In genomic region chr19:55256156-55256555, GRCm38 (mm10) we compare ENCODE assay signal across 18 mouse cellular contexts. TPM values are rescaled to one million over a fixed set of nuclear protein-coding genes. Genes with fewer than 3 reads are reported as not detected.
DNase-seq lines count a peak whose midpoint lies in the region; ATAC-seq and TF ChIP-seq lines count a peak whose summit lies in the region.
"Had no signal": no experiment of that assay in that cellular context is flagged by ENCODE, and none has a peak within 500 bp of the region (broad histone marks: within the 10 kb centered on the region; RNA-seq: fewer than 3 reads in every experiment).

No protein-coding gene starts in this region.

- no peak overlapping the region for H3K27ac ChIP-seq in forebrain, embryonic 11.5 days (ENCODE audit: low read depth, low read length)
- no peak overlapping the region for H3K27ac ChIP-seq in forebrain, embryonic 14.5 days (ENCODE audit: low read depth, low read length)
- no peak overlapping the region; the same call in 1 of the 2 replicates for H3K27ac ChIP-seq in liver, adult 2 months (replicated peaks; ENCODE audit: insufficient read depth, low read depth, low read length)
- no peak overlapping the region; the same call in 1 of the 2 replicates for H3K27ac ChIP-seq in intestine, embryonic 15.5 days
- peak overlapping the region; percentile 6; the same call in 1 of the 2 replicates for H3K27ac ChIP-seq in liver, embryonic 15.5 days (replicated peaks)
- no peak overlapping the region for H3K27ac ChIP-seq in midbrain, embryonic 13.5 days
- H3K27ac ChIP-seq: gastrocnemius, adult 2 months; heart, adult 2 months; limb, embryonic 13.5 days; macrophage had no signal

- WGBS in forebrain, embryonic 11.5 days: 84% methylated on average over 9 of the region's 9 CpGs
- WGBS in forebrain, embryonic 14.5 days: 77% methylated on average over 9 of the region's 9 CpGs
- WGBS in liver, adult 2 months: 32% methylated on average over 9 of the region's 9 CpGs
- WGBS in intestine, embryonic 15.5 days: 64% methylated on average over 9 of the region's 9 CpGs
- 67% methylated on average over 9 of the region's 9 CpGs for WGBS in liver, embryonic 15.5 days (ENCODE audit: insufficient replicate concordance)
- 82% methylated on average over 9 of the region's 9 CpGs for WGBS in midbrain, embryonic 13.5 days

- no peak overlapping the region for H3K4me3 ChIP-seq in forebrain, embryonic 11.5 days (ENCODE audit: low read depth, low read length)
- no peak overlapping the region for H3K4me3 ChIP-seq in forebrain, embryonic 14.5 days (ENCODE audit: low read depth, low read length)
- H3K4me3 ChIP-seq in liver, adult 2 months (ENCODE audit: insufficient read depth, low read depth, low read length): no peak overlapping the region
- no peak overlapping the region for H3K4me3 ChIP-seq in intestine, embryonic 15.5 days (replicated peaks)
- H3K4me3 ChIP-seq in liver, embryonic 15.5 days (replicated peaks): no peak overlapping the region
- H3K4me3 ChIP-seq in midbrain, embryonic 13.5 days (replicated peaks): no peak overlapping the region
- H3K4me3 ChIP-seq: gastrocnemius, adult 2 months; heart, adult 2 months; limb, embryonic 13.5 days had no signal

- no peak overlapping the region for H3K4me2 ChIP-seq in forebrain, embryonic 11.5 days (ENCODE audit: low read depth, low read length, severe bottlenecking)
- no peak overlapping the region for H3K4me2 ChIP-seq in forebrain, embryonic 14.5 days (ENCODE audit: low read length)
- H3K4me2 ChIP-seq in intestine, embryonic 15.5 days (replicated peaks): peak overlapping the region; percentile 24; the same call in 1 of the 2 replicates
- H3K4me2 ChIP-seq in liver, embryonic 15.5 days: no peak overlapping the region
- no peak overlapping the region for H3K4me2 ChIP-seq in midbrain, embryonic 13.5 days (replicated peaks)
- H3K4me2 ChIP-seq: limb, embryonic 13.5 days had no signal

- H3K9ac ChIP-seq in forebrain, embryonic 11.5 days (ENCODE audit: low read length): no peak overlapping the region
- H3K9ac ChIP-seq in forebrain, embryonic 14.5 days (ENCODE audit: low read length): no peak overlapping the region
- H3K9ac ChIP-seq in liver, adult 2 months (ENCODE audit: low read depth, low read length): peak overlapping the region; percentile 10; the same call in 1 of the 2 replicates
- no peak overlapping the region for H3K9ac ChIP-seq in intestine, embryonic 15.5 days
- H3K9ac ChIP-seq in liver, embryonic 15.5 days: no peak overlapping the region
- no peak overlapping the region for H3K9ac ChIP-seq in midbrain, embryonic 13.5 days (replicated peaks)
- H3K9ac ChIP-seq: limb, embryonic 13.5 days had no signal

- H3K9me3 ChIP-seq in forebrain, embryonic 11.5 days (ENCODE audit: control insufficient read depth, low read length): no peaks in the 10 kb centered on the region
- no peaks in the 10 kb centered on the region for H3K9me3 ChIP-seq in forebrain, embryonic 14.5 days (replicated peaks; ENCODE audit: control insufficient read depth, low read length)
- no peaks in the 10 kb centered on the region for H3K9me3 ChIP-seq in intestine, embryonic 15.5 days
- no peaks in the 10 kb centered on the region for H3K9me3 ChIP-seq in liver, embryonic 15.5 days (replicated peaks)
- H3K9me3 ChIP-seq in midbrain, embryonic 13.5 days: no peaks in the 10 kb centered on the region
- H3K9me3 ChIP-seq: G1E; limb, embryonic 13.5 days had no signal

- peak; percentile 37 for DNase-seq in forebrain, embryonic 11.5 days (ENCODE audit: low spot score)
- DNase-seq in forebrain, embryonic 14.5 days (ENCODE audit: low spot score): no peak
- no peak for DNase-seq in liver, adult 2 months (ENCODE audit: extremely low read depth, low read depth, low spot score)
- no peak for DNase-seq in liver
- DNase-seq: cerebellum, adult 2 months; embryo, embryonic 11 days; gastrocnemius, adult 2 months; heart, adult 2 months; heart, postnatal 14 days; kidney, postnatal 25 days; thymus, adult 18-20 months had no signal

- H3K79me2 ChIP-seq in liver, adult 2 months (ENCODE audit: control insufficient read depth, insufficient read depth, low read length): peaks cover 23% of the 10 kb centered on the region

- H3K36me3 ChIP-seq in forebrain, embryonic 11.5 days (ENCODE audit: control insufficient read depth, insufficient read depth, low read length): no peaks in the 10 kb centered on the region
- no peaks in the 10 kb centered on the region for H3K36me3 ChIP-seq in forebrain, embryonic 14.5 days (ENCODE audit: control insufficient read depth, insufficient read depth, low read length)
- H3K36me3 ChIP-seq in liver, adult 2 months (ENCODE audit: control insufficient read depth, insufficient read depth, low read length): no peaks in the 10 kb centered on the region
- H3K36me3 ChIP-seq in intestine, embryonic 15.5 days: no peaks in the 10 kb centered on the region
- H3K36me3 ChIP-seq in liver, embryonic 15.5 days (replicated peaks): peaks cover 8% of the 10 kb centered on the region; the same call in 1 of the 2 replicates
- no peaks in the 10 kb centered on the region for H3K36me3 ChIP-seq in midbrain, embryonic 13.5 days
- H3K36me3 ChIP-seq: limb, embryonic 13.5 days had no signal

- peaks cover 5% of the 10 kb centered on the region; the same call in 1 of the 2 replicates for H3K4me1 ChIP-seq in forebrain, embryonic 11.5 days (replicated peaks; ENCODE audit: control insufficient read depth, insufficient read depth, low read length)
- peaks cover 3% of the 10 kb centered on the region for H3K4me1 ChIP-seq in forebrain, embryonic 14.5 days (ENCODE audit: control insufficient read depth, insufficient read depth, low read length)
- H3K4me1 ChIP-seq in liver, adult 2 months (ENCODE audit: control insufficient read depth, insufficient read depth, low read length): peaks cover 40% of the 10 kb centered on the region
- H3K4me1 ChIP-seq in intestine, embryonic 15.5 days (replicated peaks): peaks cover 10% of the 10 kb centered on the region; the same call in 1 of the 2 replicates
- H3K4me1 ChIP-seq in liver, embryonic 15.5 days (replicated peaks): peaks cover 78% of the 10 kb centered on the region
- peaks cover 17% of the 10 kb centered on the region for H3K4me1 ChIP-seq in midbrain, embryonic 13.5 days (replicated peaks)

- no peak for ATAC-seq in forebrain, embryonic 11.5 days (replicated peaks; ENCODE audit: low FRiP score)
- no peak for ATAC-seq in forebrain, embryonic 14.5 days
- no peak for ATAC-seq in intestine, embryonic 15.5 days
- ATAC-seq in liver, embryonic 15.5 days (ENCODE audit: insufficient read depth): no peak
- ATAC-seq in midbrain, embryonic 13.5 days: no peak
- ATAC-seq in erythroid progenitor cell, adult 5-6 weeks (replicated peaks; ENCODE audit: low FRiP score, poor library complexity, severe bottlenecking): no peak

- no peak for TF ChIP-seq POLR2A in liver, adult 2 months (IDR thresholded peaks at IDR 0.05; ENCODE audit: extremely low read depth, insufficient read depth, low read length)

- TF ChIP-seq CTCF in liver, adult 2 months (IDR thresholded peaks at IDR 0.05; ENCODE audit: low read depth, low read length): no peak

- no peaks in the 10 kb centered on the region for H3K27me3 ChIP-seq in forebrain, embryonic 11.5 days (ENCODE audit: control insufficient read depth, insufficient read depth, low read length)
- no peaks in the 10 kb centered on the region for H3K27me3 ChIP-seq in forebrain, embryonic 14.5 days (replicated peaks; ENCODE audit: control insufficient read depth, insufficient read depth, low read length)
- no peaks in the 10 kb centered on the region for H3K27me3 ChIP-seq in liver, adult 2 months (ENCODE audit: control insufficient read depth, insufficient read depth, low read length)
- H3K27me3 ChIP-seq in intestine, embryonic 15.5 days (replicated peaks): no peaks in the 10 kb centered on the region
- no peaks in the 10 kb centered on the region for H3K27me3 ChIP-seq in liver, embryonic 15.5 days
- H3K27me3 ChIP-seq in midbrain, embryonic 13.5 days: no peaks in the 10 kb centered on the region

RNA-seq across cellular contexts. Expression of gene Acsl5, which starts 4.4 kb away (rescaled TPM):
- polyA plus RNA-seq in forebrain, embryonic 11.5 days (2014; fragmentation: Nextera tagmentation; extraction: Ambion mirVana): 19.7 and 20.9 TPM in 2 replicates
- polyA plus RNA-seq in forebrain, embryonic 14.5 days (2014; fragmentation: Nextera tagmentation; extraction: Ambion mirVana): 7.7 and 9.6 TPM in 2 replicates
- 1,037 and 1,190 TPM in 2 replicates for total RNA-seq in liver, adult 2 months (2014; rRNA removed)
- 206 and 249 TPM in 2 replicates for polyA plus RNA-seq in liver, adult 2 months (2012; rRNA removed)
- 315 and 329 TPM in 2 replicates for polyA plus RNA-seq in intestine, embryonic 15.5 days (2015; fragmentation: Nextera tagmentation; extraction: Ambion mirVana)
- polyA plus RNA-seq in liver, embryonic 15.5 days (2015; fragmentation: Nextera tagmentation; extraction: Ambion mirVana): 154 and 157 TPM in 2 replicates
- 9.9 TPM in 2 replicates for polyA plus RNA-seq in midbrain, embryonic 13.5 days (2015; fragmentation: Nextera tagmentation; extraction: Ambion mirVana)
- total RNA-seq in erythroid progenitor cell, adult 5-6 weeks (2015; ENCODE audit: low replicate concordance): 47.4 and 62.0 TPM in 2 replicates
- total RNA-seq in erythroid progenitor cell, adult 5-6 weeks (2017; ENCODE audit: low replicate concordance): 29.8 and 68.9 TPM in 2 replicates

RNA-seq across cellular contexts. Expression of gene Gucy2g, which starts 15.1 kb away (rescaled TPM):
- not detected in 2 replicates for polyA plus RNA-seq in forebrain, embryonic 11.5 days (2014; fragmentation: Nextera tagmentation; extraction: Ambion mirVana)
- polyA plus RNA-seq in forebrain, embryonic 14.5 days (2014; fragmentation: Nextera tagmentation; extraction: Ambion mirVana): 0.04 TPM in 1 of 2 replicates, not detected in the other
- not detected in 2 replicates for total RNA-seq in liver, adult 2 months (2014; rRNA removed)
- polyA plus RNA-seq in liver, adult 2 months (2012; rRNA removed): 0.04 TPM in 2 replicates
- polyA plus RNA-seq in intestine, embryonic 15.5 days (2015; fragmentation: Nextera tagmentation; extraction: Ambion mirVana): not detected in 2 replicates
- not detected in 2 replicates for polyA plus RNA-seq in liver, embryonic 15.5 days (2015; fragmentation: Nextera tagmentation; extraction: Ambion mirVana)
- polyA plus RNA-seq in midbrain, embryonic 13.5 days (2015; fragmentation: Nextera tagmentation; extraction: Ambion mirVana): 0.07 TPM in 1 of 2 replicates, not detected in the other
- not detected in 2 replicates for total RNA-seq in erythroid progenitor cell, adult 5-6 weeks (2015; ENCODE audit: low replicate concordance)
- total RNA-seq in erythroid progenitor cell, adult 5-6 weeks (2017; ENCODE audit: low replicate concordance): not detected in 2 replicates
- polyA plus RNA-seq: G1E; limb, embryonic 13.5 days; macrophage had no signal

RNA-seq across cellular contexts. Expression of gene Zdhhc6, which starts 59.7 kb away (rescaled TPM):
- 117 and 126 TPM in 2 replicates for polyA plus RNA-seq in forebrain, embryonic 11.5 days (2014; fragmentation: Nextera tagmentation; extraction: Ambion mirVana)
- 60.3 and 71.9 TPM in 2 replicates for polyA plus RNA-seq in forebrain, embryonic 14.5 days (2014; fragmentation: Nextera tagmentation; extraction: Ambion mirVana)
- 60.1 and 64.0 TPM in 2 replicates for total RNA-seq in liver, adult 2 months (2014; rRNA removed)
- polyA plus RNA-seq in liver, adult 2 months (2012; rRNA removed): 18.1 and 19.5 TPM in 2 replicates
- polyA plus RNA-seq in intestine, embryonic 15.5 days (2015; fragmentation: Nextera tagmentation; extraction: Ambion mirVana): 94.9 and 98.7 TPM in 2 replicates
- polyA plus RNA-seq in liver, embryonic 15.5 days (2015; fragmentation: Nextera tagmentation; extraction: Ambion mirVana): 49.0 and 51.4 TPM in 2 replicates
- polyA plus RNA-seq in midbrain, embryonic 13.5 days (2015; fragmentation: Nextera tagmentation; extraction: Ambion mirVana): 74.3 and 76.0 TPM in 2 replicates
- total RNA-seq in erythroid progenitor cell, adult 5-6 weeks (2015; ENCODE audit: low replicate concordance): 13.8 and 39.6 TPM in 2 replicates
- 38.4 and 41.1 TPM in 2 replicates for total RNA-seq in erythroid progenitor cell, adult 5-6 weeks (2017; ENCODE audit: low replicate concordance)

RNA-seq across cellular contexts. Expression of gene Vti1a, which starts 59.9 kb away (rescaled TPM):
- polyA plus RNA-seq in forebrain, embryonic 11.5 days (2014; fragmentation: Nextera tagmentation; extraction: Ambion mirVana): 24.1 and 28.4 TPM in 2 replicates
- polyA plus RNA-seq in forebrain, embryonic 14.5 days (2014; fragmentation: Nextera tagmentation; extraction: Ambion mirVana): 22.8 and 26.9 TPM in 2 replicates
- 12.7 and 14.8 TPM in 2 replicates for total RNA-seq in liver, adult 2 months (2014; rRNA removed)
- 5.2 and 6.1 TPM in 2 replicates for polyA plus RNA-seq in liver, adult 2 months (2012; rRNA removed)
- 23.5 and 24.1 TPM in 2 replicates for polyA plus RNA-seq in intestine, embryonic 15.5 days (2015; fragmentation: Nextera tagmentation; extraction: Ambion mirVana)
- 13.6 and 13.7 TPM in 2 replicates for polyA plus RNA-seq in liver, embryonic 15.5 days (2015; fragmentation: Nextera tagmentation; extraction: Ambion mirVana)
- polyA plus RNA-seq in midbrain, embryonic 13.5 days (2015; fragmentation: Nextera tagmentation; extraction: Ambion mirVana): 31.4 and 32.8 TPM in 2 replicates
- 22.0 and 40.7 TPM in 2 replicates for total RNA-seq in erythroid progenitor cell, adult 5-6 weeks (2015; ENCODE audit: low replicate concordance)
- total RNA-seq in erythroid progenitor cell, adult 5-6 weeks (2017; ENCODE audit: low replicate concordance): 52.6 and 80.7 TPM in 2 replicates
